Mouse (Mus musculus) T-helper 2 cell (primary cell): Measurements from ENCODE around the gene Lipt1.

Experiments used
- in situ Hi-C: fragments of 300-600 bp; cut with MboI, MseI; formaldehyde crosslinking; loops from one replicate; pipeline ENCODE4 v1.15.1; 2025; ENCODE audit warnings: high pct_unique_total_duplicates

Lipt1 gene

DNA sequence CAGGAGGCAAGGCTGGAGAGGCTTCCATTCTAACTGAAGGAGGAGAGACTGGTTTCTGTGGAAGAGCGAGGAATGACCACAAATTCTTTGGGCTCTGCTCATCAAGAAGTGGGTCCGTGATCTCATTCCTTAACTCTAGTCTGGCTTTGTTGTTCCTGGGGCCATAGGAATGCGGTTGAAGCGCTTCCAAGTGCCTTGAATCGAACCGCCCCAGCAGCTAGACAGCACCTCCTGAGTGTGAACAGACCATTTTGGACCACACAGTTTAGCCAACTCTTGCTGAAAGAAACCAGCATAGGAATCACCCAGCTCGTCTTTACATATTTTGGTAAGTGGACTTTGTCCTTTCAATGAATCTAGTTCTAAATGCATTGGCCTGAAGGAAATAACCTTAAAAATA lies at the start of gene Lipt1:
Gene Lipt1 (plus strand): TSS at position 35 of the 400 bp plus-strand sequence.
- in situ Hi-C loops: loop anchor here (10.0 kb wide), 1 partner anchor 123 kb away; the partner anchor contains the start of genes Eif5b and Txndc9

DNA sequence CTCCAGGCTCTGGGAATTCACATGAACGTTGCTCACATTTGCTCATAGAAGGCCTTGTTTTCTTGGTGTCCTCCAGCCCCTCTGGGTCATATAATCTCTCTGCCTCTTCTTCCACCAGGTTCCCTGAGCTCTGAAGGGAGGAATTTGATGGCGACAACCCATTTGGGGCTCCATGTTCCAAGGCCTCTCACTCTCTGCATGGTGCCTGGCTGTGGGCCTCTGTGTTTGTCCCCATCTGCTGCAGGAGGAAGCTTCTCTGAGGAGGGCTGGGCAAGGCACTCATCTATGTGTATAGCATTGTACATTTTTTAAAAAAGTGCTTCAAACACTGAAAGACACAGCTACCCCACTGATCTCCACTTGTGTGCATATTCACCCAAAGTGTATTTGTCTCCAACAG lies 39.9 kb upstream of the Lipt1 start:
- in situ Hi-C loops: no loop called here

DNA sequence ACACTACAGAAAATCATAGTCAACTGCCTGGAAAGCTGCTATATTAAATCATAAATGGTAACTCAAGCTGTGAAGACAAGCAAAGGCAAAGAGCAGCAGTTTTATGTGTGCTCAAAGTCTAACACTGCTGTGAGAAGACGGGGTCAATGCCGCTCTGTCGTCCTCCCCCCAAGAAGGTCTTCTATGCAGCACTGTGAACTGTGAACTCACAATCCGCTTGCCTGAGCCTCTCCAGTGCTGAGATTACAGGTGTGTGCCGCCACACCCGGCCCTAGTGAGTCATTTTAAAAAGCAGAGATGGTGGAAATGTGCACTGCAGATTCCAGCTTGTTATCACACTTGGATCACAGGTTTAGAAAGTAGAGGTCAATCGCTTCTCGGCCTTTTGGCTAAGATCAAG lies 24.7 kb upstream of the Lipt1 start:
- in situ Hi-C loops: no loop called here

DNA sequence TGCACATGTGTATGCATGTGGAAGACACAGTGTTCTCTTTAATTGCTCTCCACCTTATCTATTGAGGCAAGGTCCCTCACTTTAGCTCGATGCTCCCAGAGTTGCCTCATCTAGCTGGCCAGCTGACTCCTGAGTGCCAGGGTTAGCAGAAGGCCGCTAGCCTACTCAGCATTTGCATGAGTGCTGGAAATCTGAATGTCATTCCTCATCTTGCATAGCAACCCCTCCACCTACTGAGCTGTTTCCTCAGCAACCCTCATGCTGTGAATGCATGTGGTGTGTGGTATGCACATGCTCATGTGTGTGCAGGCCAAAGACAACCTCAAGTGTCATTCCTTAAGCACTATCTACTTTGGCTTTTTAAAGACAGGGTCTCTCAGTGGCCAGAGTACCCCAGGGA lies 20.8 kb upstream of the Lipt1 start:
- in situ Hi-C loops: loop anchor here (10.0 kb wide), 1 partner anchor 136 kb away; no protein-coding TSS in a partner anchor

DNA sequence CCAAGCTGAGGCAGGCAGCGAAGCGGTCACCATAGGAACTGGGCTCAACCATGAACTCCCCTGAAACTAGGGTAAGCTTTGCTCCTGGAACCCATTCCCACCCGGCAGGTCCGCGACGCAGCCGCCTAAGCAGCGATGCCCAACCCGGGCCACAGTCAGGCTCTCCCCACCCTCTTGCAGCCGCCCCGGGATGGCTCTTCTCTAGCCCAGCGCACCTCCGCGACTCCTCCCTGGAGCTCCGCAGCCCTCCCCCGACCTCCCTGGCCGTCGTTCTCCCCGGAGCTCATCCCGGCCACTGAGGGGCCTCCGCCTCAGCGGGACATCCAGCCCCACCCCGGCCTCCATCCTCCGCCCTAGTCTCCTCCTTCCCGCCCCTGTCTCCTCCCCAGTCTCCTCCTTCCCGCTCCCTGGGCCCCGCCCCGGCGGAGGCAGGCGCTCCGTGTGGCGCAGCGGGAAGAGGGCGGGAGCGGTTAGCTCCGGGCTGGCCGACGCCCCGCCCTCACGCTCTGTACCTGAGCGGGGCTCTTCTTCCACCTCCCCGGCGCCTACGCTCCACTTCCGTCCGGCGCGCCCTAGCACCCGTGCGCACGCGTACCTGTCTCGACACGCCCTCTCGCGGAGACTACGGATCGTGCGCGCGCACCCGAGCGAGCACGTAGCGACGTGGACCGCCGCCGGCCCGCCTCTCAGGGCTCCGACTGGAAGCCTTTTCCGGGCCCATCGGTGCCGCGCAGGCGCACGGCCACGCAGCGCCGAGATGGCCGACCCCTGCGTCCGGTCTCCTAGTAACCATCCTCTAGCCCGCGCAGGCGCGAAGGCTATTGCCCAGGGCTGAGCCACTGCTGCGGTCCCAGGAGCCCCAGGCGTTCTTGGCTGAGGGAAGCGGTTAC lies 6.8 kb upstream of the Lipt1 start:
- in situ Hi-C loops: loop anchor here (5.0 kb wide), 1 partner anchor 437 kb away; no protein-coding TSS in a partner anchor

DNA sequence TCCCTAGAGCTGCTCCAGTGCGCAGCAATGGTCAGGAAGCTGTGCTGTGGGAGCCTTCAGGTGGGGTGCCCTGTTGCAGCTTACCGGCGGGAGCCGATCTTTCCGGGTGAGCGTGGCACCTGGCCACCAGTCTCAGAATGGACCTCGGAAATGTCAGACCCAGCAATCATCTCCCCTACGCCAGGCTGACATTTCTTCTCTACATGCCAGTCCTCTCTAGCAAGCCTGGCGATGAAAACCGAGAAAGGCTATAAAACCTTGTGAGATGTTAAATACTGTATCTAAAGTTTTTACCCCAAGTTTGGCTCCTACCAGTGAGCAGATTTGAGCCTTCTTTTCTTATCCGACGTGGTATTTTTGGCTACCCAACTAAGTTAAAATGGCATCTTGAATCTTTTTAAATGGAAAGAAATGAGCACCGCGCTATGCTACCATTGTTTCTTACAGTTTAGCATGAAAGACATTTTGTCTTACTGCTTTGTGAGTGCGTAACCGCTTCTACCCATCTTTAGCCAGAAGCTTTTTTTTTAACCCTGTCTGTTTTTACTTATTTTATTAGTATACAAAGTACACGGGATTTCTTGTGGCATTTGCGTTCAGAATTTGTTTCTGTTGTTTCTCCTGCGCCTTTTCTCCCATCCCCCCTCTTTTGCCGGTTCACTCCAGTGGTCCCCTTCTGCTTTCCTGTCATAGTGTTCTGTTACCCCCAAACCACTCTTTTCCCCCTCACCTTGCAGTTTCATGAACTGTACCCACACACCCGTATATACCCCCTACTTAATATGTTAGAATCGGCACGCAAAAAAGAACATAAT lies 5.9 kb upstream of the Lipt1 start:
- in situ Hi-C loops: loop anchor here (5.0 kb wide), 1 partner anchor 438 kb away; no protein-coding TSS in a partner anchor

DNA sequence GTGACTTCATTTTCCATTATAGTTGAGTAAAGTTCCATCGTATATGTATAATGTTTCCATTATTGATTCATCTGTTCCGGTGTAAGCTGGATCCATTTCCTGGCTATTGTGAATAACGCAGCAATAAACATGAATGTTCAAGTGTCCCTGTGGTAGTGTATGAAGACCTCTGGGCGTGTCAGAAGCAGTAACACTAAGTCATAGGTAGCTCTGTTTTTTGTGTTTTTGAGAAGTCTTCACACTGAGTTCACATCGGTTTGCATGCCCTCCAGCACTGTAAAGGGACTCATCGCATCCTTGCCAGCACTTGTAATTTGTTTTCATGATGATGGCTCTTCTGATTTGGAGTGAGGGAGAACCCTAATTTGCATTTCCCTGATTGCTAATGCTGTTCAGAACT lies 5.3 kb upstream of the Lipt1 start, which contains the start of gene Tsga10:
Gene Tsga10 (minus strand): TSS at position 144 of the 400 bp plus-strand sequence.
- in situ Hi-C loops: loop anchor here (5.0 kb wide), 1 partner anchor 439 kb away; no protein-coding TSS in a partner anchor

DNA sequence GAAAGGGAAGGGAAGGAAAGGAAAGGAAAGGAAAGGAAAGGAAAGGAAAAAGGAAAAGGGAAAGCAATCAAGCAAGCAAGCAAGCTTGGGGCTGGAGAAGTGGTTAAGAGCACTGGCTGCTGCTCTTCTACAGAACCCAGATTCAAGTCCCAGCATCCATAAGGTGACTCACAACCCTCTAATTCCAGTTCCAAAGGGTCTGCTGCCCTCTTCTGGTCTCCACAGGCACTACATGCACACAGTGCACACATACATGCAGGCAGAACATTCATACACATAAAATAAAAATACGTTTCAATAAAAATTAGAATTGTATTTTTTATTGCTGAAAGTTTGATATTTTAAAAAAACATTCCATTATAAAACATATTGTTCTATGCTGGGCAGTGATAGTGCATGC lies 4.5 kb upstream of the Lipt1 start:
- in situ Hi-C loops: loop anchor here (5.0 kb wide), 1 partner anchor 440 kb away; no protein-coding TSS in a partner anchor

DNA sequence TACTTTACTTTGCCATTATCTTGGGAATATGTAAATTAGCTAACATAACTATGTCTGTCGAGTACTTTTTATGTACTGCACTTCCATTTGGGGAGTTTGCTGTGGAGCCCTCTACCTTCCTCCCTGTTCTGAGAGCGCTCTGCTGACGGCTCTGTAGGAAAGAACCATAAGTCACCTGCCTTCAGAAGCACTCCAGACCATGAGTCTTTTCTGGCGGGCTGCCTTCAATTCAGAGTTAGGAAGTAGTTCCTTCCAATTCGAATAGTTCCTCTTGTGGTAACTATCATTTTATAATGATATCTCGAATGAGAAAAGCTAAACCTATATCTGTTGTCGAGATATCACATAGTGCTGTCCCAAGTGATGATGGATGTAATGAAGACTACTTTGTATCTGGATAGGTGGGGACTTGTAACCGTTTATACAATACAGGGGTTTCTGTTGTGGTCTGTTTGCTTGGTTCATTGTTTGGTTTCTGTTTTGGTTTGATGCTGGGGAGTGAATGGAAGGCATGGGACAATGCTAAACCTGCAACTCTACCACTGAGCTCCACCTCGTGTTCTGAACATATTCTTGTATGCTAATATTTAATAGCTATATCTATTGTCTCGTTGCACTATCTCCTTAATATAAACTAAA lies 3.7 kb upstream of the Lipt1 start:
- in situ Hi-C loops: loop anchor here (5.0 kb wide), 1 partner anchor 441 kb away; no protein-coding TSS in a partner anchor

DNA sequence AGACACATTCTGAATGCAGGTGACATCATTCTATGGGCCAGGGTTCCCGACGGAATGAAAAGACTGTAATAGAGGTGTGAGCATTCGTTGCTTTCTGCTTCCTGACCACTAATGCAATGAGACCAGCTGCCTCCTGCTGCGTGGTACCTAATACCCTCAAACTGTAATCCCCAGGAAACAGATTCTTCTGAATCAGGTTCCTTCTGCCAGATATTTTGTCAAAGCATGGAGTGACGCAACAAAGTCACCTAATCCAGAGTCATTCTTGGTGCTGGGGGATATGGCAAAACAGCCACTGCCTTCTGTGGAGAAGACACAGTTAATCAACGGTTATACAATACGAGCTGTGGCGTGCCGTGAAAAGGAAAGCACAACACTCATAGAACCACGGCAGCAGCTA lies 2.9 kb upstream of the Lipt1 start:
- in situ Hi-C loops: loop anchor here (5.0 kb wide), 1 partner anchor 441 kb away; no protein-coding TSS in a partner anchor

DNA sequence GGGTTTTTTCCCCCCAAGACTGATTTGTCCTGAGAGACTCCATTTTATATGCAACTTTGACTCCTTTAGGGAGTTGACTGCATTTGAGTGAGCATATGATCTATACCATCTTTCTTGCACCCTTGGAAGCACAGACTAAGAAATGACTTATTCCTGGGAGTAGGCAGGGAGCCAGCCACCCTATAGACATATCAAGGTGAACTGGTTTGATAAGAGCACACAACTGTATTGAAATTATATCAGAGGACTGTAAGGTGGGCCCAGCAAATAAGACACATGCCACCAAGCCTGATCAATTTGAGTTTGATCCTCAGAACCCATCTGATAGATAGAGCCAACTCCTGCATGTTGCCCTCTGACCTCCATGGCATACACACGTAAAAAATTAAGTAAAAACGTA lies 2.2 kb upstream of the Lipt1 start:
- in situ Hi-C loops: loop anchor here (5.0 kb wide), 1 partner anchor 442 kb away; no protein-coding TSS in a partner anchor

DNA sequence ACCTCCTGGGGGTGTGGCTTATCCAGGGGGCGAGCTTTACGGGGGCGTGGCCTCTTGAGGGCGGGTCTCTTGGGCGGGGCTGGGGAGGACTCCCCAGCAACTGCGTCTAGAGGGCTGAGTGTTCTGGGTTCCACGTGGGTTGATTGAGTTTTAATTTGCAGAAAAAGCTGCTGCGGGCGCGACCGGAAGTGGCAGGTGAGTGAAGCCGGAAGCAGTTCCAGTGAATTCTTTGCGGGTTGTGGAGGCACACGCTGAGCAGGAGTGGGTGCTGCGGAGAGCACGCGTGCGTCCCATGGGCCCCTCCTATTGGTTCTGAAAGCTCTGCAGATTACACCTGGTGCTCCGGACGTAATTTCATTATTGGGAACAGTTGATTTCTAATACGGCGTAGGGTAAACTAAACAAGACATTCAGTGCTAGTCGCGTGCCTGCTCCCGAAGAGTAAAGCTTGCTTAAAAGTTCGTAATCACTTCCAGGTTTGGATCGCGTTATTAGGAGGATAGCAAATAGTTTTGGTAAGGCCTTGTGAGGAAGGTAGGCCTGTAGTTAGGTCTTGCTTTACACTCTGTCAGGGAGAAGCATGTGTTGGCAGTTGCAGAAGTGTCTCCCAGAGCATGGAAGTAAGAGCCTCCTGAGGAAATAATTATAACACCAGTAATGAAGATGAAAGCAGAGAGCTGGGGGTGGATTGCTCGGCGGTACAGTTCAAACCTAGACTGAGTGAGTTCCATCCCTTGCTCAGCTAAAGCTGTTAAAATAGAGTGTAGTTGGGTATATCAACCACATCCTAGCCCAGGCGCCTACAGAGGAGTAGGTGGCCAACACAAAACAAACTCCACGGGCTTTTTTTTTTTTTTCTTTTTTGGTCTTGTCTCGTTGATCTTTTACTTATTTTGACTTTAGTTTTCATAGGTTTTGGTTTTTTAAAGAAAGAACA lies 861 bp downstream of the Lipt1 start:
- in situ Hi-C loops: loop anchor here (10.0 kb wide), 1 partner anchor 122 kb away; the partner anchor contains the start of genes Eif5b and Txndc9

DNA sequence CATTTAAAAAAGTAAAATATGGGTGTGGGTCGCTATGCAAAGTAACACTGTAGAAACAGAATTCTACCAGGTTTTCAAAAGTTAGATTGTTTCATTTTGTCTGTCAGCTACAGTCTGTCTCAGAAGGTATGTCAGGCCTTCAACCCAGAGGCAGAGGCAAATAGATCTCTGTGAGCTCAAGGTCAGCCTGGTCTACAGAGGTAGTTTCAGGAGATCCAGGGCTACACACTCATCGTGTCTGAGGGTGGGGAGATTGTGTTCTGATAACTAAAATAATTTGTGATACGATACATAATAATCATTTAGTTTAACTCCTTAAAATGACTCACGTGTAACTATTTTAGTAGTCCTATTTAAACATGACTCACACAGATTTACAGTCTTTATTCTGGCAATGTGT lies 1.6 kb downstream of the Lipt1 start:
- in situ Hi-C loops: loop anchor here (10.0 kb wide), 1 partner anchor 122 kb away; the partner anchor contains the start of genes Eif5b and Txndc9

DNA sequence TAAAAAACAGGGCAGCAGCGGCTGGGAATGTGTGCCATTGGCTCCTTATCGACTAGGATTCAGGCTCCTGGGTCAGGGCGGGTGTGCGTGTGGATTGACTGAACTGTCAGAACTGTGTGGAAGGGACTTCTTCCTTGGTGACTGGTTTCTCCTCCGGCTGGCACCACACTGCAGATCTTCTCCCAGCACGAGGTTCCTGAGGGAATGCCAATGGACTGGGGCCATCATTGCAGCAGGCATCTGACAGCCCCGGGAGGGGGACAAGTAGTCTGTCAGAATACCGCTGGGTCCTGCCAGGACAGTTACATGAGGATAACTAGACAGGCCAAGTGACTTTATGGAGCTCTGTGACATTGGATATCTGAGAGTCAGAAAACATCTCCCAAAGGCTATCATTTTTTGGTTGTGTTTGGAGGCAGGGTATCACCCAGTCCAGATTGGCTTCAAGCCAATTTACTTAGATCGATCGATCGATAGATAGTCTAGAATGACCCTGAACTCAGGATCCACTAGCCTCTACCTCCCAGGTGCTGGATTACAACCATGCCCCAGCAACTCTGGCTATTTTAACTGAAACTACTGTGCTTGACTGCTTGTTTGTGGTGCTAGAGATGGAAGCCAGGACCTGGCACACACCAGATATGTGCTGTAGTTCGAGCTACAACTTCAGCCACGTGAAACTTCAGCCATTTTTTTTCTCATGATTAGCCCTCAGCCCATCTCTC lies 6.4 kb downstream of the Lipt1 start:
- in situ Hi-C loops: loop anchor here (10.0 kb wide), 1 partner anchor 117 kb away; the partner anchor contains the start of genes Eif5b and Txndc9

DNA sequence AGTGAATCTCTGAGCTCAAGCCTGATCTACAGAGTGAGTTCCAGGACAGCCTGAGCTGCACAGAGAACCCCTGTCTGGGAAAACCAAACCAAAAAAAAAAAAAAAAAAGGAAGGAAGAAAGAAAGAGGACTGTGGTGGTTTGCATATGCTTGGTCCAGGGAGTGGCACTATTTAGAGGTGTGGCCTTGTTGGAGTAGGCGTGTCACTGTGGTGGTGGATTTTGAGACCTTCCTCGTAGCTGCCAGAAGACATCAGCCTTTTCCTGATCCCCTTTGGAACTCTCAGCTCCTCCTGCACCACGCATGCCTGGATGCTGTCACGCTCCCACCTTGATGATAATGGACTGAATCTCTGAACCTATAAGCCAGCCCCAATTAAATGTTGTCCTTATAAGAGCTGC lies 11.9 kb downstream of the Lipt1 start:
- in situ Hi-C loops: no loop called here

DNA sequence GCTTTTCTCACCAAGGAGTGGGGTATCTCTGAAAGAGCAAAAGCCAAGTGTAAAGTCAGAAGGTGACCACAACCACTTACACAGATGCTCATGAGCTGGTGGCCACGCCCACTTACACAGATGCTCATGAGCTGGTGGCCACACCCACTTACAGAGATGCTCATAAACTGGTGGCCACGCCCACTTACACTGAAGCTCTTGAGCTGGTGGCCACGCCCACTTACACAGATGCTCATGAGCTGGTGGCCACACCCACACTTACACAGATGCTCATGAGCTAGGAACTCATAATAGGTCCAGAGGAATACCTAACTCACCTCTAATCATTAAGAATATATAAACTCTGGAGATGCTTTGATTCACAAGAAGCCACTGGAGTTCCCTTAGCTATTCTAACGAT lies 12.9 kb downstream of the Lipt1 start:
- in situ Hi-C loops: no loop called here

DNA sequence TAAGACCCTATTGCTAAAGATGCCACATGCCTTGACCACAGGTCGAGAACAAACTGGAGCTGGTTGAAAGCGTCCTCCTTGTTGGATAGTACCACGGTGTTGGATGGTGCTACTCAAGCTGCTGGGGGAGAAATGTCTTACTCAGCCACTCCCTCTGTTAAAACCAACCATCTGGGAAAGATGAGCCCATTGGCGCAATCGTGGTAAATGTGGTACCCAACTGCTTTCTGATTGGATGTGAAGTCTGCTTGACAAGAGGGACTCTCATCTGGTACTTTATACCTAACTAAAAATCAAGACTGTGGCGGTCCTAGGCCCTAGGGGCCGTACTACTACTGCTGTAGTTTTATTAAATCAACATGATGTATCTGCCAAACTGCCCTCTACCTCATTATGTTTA lies 17.7 kb downstream of the Lipt1 start:
- in situ Hi-C loops: no loop called here

DNA sequence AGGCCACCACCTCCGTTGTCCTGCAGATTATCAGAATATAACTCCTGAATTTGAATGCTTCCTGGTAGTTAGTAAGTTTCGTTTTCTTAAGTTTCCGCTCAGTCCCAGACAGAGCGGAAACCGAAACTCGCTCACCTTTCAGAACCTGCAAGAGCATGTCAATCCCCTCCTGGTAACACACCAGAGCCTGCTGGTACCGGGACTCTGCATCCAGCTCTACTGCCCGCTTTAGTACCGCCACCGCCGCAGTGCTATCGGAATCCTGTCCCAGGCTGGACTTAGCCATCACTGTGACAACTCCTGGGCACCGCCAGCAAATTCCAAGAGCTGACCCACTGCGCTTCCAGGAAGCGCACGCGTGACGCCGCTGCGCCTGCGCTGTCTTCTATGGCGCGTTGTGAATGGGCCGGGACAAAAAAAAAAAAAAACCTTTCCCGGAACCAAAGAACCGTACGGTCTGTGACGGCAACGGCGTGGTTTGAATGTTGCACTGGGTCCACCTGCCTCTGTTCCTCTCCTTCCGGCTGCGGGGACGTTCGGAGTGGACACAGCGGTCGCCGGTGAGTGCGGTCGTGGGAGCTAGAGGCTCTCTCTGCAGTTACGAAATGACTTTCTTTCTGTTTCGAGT lies 18.6 kb downstream of the Lipt1 start, which contains the start of the genes Mitd1 and Mrpl30:
Gene Mitd1 (minus strand): TSS at position 387 of the 628 bp plus-strand sequence.
Gene Mrpl30 (plus strand): TSS at position 453 of the 628 bp plus-strand sequence.
- in situ Hi-C loops: no loop called here

DNA sequence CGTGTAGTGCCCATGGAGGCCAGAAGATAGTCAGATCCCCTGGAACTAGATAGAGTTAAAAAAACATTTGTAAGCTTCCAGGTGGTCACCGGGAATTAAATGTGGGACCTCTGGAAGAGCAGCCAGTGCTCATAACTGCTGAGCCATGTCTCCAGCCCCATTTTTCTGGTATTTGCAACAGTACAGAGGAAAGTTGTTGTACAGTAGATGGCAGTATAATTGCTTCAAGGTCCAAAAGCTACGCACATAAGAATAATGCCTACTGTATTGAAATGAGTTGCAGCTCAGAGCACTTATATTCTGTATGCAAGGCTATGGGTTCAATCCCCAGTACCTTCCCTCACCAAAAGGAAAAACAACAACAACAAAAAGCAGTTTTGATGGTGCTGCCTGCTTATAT lies 19.9 kb downstream of the Lipt1 start:
- in situ Hi-C loops: no loop called here
